ENCODE assay signal across 21 mouse cellular contexts in genomic region chr11:56341040-56341439, GRCm38 (mm10).
"Had no signal": no experiment of that assay in that cellular context is flagged by ENCODE, and none has a peak within 500 bp of the region (broad histone marks: within the 10 kb centered on the region; RNA-seq: fewer than 3 reads in every experiment).

No protein-coding gene starts in this region.

- H3K27ac ChIP-seq: kidney, postnatal 0 days; layer of hippocampus, adult 2 months; limb, embryonic 12.5 days; limb, embryonic 15.5 days; liver, embryonic 14.5 days; neural tube, embryonic 12.5 days; neural tube, embryonic 15.5 days; stomach, embryonic 15.5 days had no signal

- ATAC-seq: intestine, postnatal 0 days; liver, postnatal 0 days had no signal

- H3K4me3 ChIP-seq: layer of hippocampus, adult 2 months; limb, embryonic 12.5 days; limb, embryonic 15.5 days; neural tube, embryonic 12.5 days; neural tube, embryonic 15.5 days; stomach, embryonic 15.5 days had no signal

- H3K9me3 ChIP-seq: limb, embryonic 12.5 days; limb, embryonic 15.5 days; neural tube, embryonic 12.5 days; neural tube, embryonic 15.5 days; stomach, embryonic 15.5 days had no signal

- H3K27me3 ChIP-seq: limb, embryonic 12.5 days; limb, embryonic 15.5 days; neural tube, embryonic 12.5 days; neural tube, embryonic 15.5 days; stomach, embryonic 15.5 days had no signal

- H3K36me3 ChIP-seq: limb, embryonic 12.5 days; limb, embryonic 15.5 days; neural tube, embryonic 12.5 days; neural tube, embryonic 15.5 days; stomach, embryonic 15.5 days had no signal

- H3K9ac ChIP-seq: limb, embryonic 12.5 days; limb, embryonic 15.5 days; liver, embryonic 14.5 days; liver, postnatal 0 days; neural tube, embryonic 12.5 days; neural tube, embryonic 15.5 days; stomach, embryonic 15.5 days had no signal

- H3K4me2 ChIP-seq: limb, embryonic 12.5 days; limb, embryonic 15.5 days; liver, embryonic 11.5 days; midbrain, embryonic 11.5 days; neural tube, embryonic 12.5 days; neural tube, embryonic 15.5 days; stomach, embryonic 15.5 days had no signal

- DNase-seq: kidney, adult 2 months; kidney, postnatal 25 days; left cerebral cortex, postnatal 4 days; liver, postnatal 0 days; lung, postnatal 4 days; midbrain, embryonic 14.5 days; right cerebral cortex, adult 18-20 months; right cerebral cortex, postnatal 25 days; spleen, adult 18-20 months; thymus, postnatal 36 days had no signal

- H3K4me1 ChIP-seq: limb, embryonic 12.5 days; limb, embryonic 15.5 days; neural tube, embryonic 12.5 days; neural tube, embryonic 15.5 days; stomach, embryonic 15.5 days had no signal
